Mouse (Mus musculus) liver, embryonic 12.5 days (tissue): ENCODE results near the gene Ogdh. TPM values are rescaled to one million over a fixed set of nuclear protein-coding genes. Genes with fewer than 3 reads are reported as not detected.

Source experiments
- ATAC-seq: fragments of 200-750 bp; cut with Nextera tagmentation; 2 replicates; pipeline ENCODE4 v1.8.0; 2017; ENCODE audit warnings: moderate number of reproducible peaks, mild to moderate bottlenecking, moderate library complexity
- H3K27ac ChIP-seq: fragments of 300-500 bp; sonication (generic); 2 replicates; pipeline ENCODE4 v1.5.1; 2016; ENCODE audit warnings: mild to moderate bottlenecking
- H3K27me3 ChIP-seq: fragments of 300-500 bp; sonication (generic); replicated peaks from 2 replicates; pipeline ENCODE4 v1.6.1; 2016; ENCODE audit warnings: mild to moderate bottlenecking, moderate library complexity
- H3K36me3 ChIP-seq: fragments of 300-500 bp; sonication (generic); 2 replicates; pipeline ENCODE4 v1.6.1; 2016; ENCODE audit warnings: mild to moderate bottlenecking, moderate library complexity
- H3K4me1 ChIP-seq: fragments of 300-500 bp; sonication (generic); 2 replicates; pipeline ENCODE4 v1.6.1; 2016
- H3K4me2 ChIP-seq: fragments of 300-500 bp; sonication (generic); 2 replicates; pipeline ENCODE4 v1.6.1; 2016; ENCODE audit warnings: mild to moderate bottlenecking, moderate library complexity
- H3K4me3 ChIP-seq: fragments of 300-500 bp; sonication (generic); 2 replicates; pipeline ENCODE4 v1.5.1; 2016; ENCODE audit warnings: mild to moderate bottlenecking, moderate library complexity
- H3K9ac ChIP-seq: fragments of 300-500 bp; sonication (generic); 2 replicates; pipeline ENCODE4 v1.6.1; 2016; ENCODE audit warnings: mild to moderate bottlenecking, moderate library complexity
- H3K9me3 ChIP-seq: fragments of 300-500 bp; sonication (generic); replicated peaks from 2 replicates; pipeline ENCODE4 v1.6.1; 2016; ENCODE audit warnings: mild to moderate bottlenecking, moderate library complexity
- WGBS: fragments of 180-500 bp; shearing (Covaris S2); methylation state at CpG from one replicate; pipeline ENCODE4 v1.1.7; 2016; ENCODE audit not compliant: insufficient replicate concordance; 5-methylcytosine and 5-hydroxymethylcytosine counted together
- microRNA-seq: library from miRNA; unstranded; fragments of <30 nt; microRNA quantifications from one replicate; pipeline ENCODE4, GENCODE M21; 2017
- polyA plus RNA-seq: library from polyadenylated mRNA; unstranded; fragments of >200 nt; fragmentation: Nextera tagmentation; extraction: Ambion mirVana; gene quantifications from 2 replicates; pipeline ENCODE4 v1.2.1, GENCODE M21; 2016

Ogdh gene
- polyA plus RNA-seq, 1 experiment from 2014 or later: 123 TPM

GRCm38 (mm10) chr11:6402515-6403510 is 111.4 kb downstream of the Ogdh start:
- H3K4me1 ChIP-seq: peaks cover 17% of the 10 kb centered on the region
- H3K27ac ChIP-seq: no peak overlapping the region
- H3K4me2 ChIP-seq: no peak overlapping the region
- no peaks in the 10 kb centered on the region for H3K27me3 ChIP-seq
- peak; percentile 48; the same call in 1 of the 2 replicates for ATAC-seq
- peaks cover 87% of the 10 kb centered on the region for H3K36me3 ChIP-seq
- H3K9ac ChIP-seq: no peak overlapping the region
- H3K9me3 ChIP-seq: no peaks in the 10 kb centered on the region
- 78% methylated on average over 19 of the region's 19 CpGs for WGBS
- H3K4me3 ChIP-seq: no peak overlapping the region

- 85% methylated on average over 5 of the region's 5 CpGs for WGBS
- no peak overlapping the region for H3K4me3 ChIP-seq
- H3K27ac ChIP-seq: no peak overlapping the region
- H3K4me1 ChIP-seq: peaks cover 17% of the 10 kb centered on the region
- H3K9me3 ChIP-seq: no peaks in the 10 kb centered on the region
- no peak overlapping the region for H3K9ac ChIP-seq
- H3K27me3 ChIP-seq: no peaks in the 10 kb centered on the region
- H3K4me2 ChIP-seq: no peak overlapping the region
- H3K36me3 ChIP-seq: peaks cover 76% of the 10 kb centered on the region
- no peak for ATAC-seq
These were observed 112.5 kb downstream of the Ogdh start for GRCm38 (mm10) chr11:6403830-6404405.

DNA sequence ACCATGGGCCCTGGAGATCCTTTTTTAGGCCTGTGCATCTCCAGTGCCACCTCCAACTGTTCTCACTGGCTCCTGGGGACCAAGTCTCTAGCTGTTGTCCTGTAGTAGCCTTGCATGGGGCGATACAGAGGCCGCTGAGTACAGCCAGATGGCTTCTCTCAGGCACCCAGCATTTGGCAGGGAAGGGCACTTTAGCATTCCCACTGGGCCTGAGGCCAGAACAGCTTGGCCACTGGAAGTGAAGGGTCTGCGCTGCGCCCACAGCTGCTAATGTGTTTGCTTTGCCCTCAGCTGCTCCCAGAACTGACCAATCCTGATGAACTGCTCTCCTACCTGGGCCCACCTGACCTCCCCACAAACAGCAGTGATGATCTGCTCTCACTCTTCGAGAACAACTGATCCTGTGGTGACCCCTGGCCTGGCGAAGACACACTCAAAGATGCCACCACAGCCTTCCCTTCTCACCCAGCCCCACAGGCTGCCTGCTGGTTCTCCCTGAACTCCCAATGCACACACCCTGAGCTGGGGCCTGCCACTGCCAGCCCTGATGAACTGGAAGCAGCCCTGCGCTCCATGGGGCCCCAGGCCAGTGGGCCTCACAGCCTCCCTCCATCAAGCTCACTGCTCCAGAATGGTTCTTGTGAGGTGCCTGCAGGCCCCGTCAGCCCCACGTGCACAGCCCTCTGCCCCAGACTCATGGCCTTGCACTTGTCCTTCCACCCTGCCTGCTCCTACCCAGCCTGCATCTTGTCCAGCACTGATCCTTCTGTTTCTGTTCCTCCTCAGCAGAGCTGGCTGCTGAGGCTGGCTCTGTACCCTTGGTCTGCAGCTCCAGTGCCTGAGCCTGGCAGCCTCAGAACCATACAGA is 113.5 kb downstream of the Ogdh start:
- Histone ChIP-seq H3K4me1 (peaks cover 22% of the 10 kb centered on the region), H3K27ac (no peak overlapping the region), H3K36me3 (peaks cover 66% of the 10 kb centered on the region), H3K9ac (no peak overlapping the region), H3K4me2 (no peak overlapping the region), H3K4me3 (no peak overlapping the region), H3K9me3 (no peaks in the 10 kb centered on the region), H3K27me3 (no peaks in the 10 kb centered on the region)
- 84% methylated on average over 9 of the region's 9 CpGs for WGBS
- no peak for ATAC-seq

GRCm38 (mm10) chr11:6405591-6406081 is 114.2 kb downstream of the Ogdh start:
- no peak overlapping the region for H3K27ac ChIP-seq
- H3K9ac ChIP-seq: no peak overlapping the region
- ATAC-seq: no peak
- H3K36me3 ChIP-seq: peaks cover 60% of the 10 kb centered on the region
- H3K27me3 ChIP-seq: no peaks in the 10 kb centered on the region
- WGBS: 77% methylated on average over 4 of the region's 4 CpGs
- peaks cover 26% of the 10 kb centered on the region for H3K4me1 ChIP-seq
- H3K4me2 ChIP-seq: no peak overlapping the region
- no peak overlapping the region for H3K4me3 ChIP-seq
- no peaks in the 10 kb centered on the region for H3K9me3 ChIP-seq

Small RNA genes lying within 50 kb of the gene (microRNA-seq; reads per million reads assigned to microRNA genes)
- 1.4 reads per million for gene Mir7651

Other genes with a start within 250 kb of the Ogdh start
- gene Camk2b, start 225.3 kb upstream of the Ogdh start, polyA plus RNA-seq: 0.19 and 0.43 TPM in 2 replicates
- 0.08 and 0.21 TPM in 2 replicates for gene A730071L15Rik, start 91.6 kb upstream of the Ogdh start, polyA plus RNA-seq
- 20.9 and 21.7 TPM in 2 replicates for gene Nudcd3, start 91.2 kb upstream of the Ogdh start, polyA plus RNA-seq
- 0.17 and 0.21 TPM in 2 replicates for gene Npc1l1, start 61.5 kb upstream of the Ogdh start, polyA plus RNA-seq
- 94.9 and 98.2 TPM in 2 replicates for gene Ddx56, start 23.9 kb upstream of the Ogdh start, polyA plus RNA-seq
- 45.6 and 46.4 TPM in 2 replicates for gene Tmed4, start 16.8 kb upstream of the Ogdh start, polyA plus RNA-seq
- 5.6 and 6.7 TPM in 2 replicates for gene Zmiz2, start 97.4 kb downstream of the Ogdh start, polyA plus RNA-seq
- 3,798 and 3,900 TPM in 2 replicates for gene Ppia, start 123.8 kb downstream of the Ogdh start, polyA plus RNA-seq
- 121 and 125 TPM in 2 replicates for gene H2afv, start 152.8 kb downstream of the Ogdh start, polyA plus RNA-seq
- gene Purb, start 184.3 kb downstream of the Ogdh start, polyA plus RNA-seq: 11.2 and 11.6 TPM in 2 replicates
- gene Myo1g, start 229.3 kb downstream of the Ogdh start, polyA plus RNA-seq: 5.8 and 6.2 TPM in 2 replicates